Mouse (Mus musculus): ENCODE measurements at regions not wholly inside any gene's neighbourhood (a gene's known extent, or its start where the extent isn't known, plus 50 kb on each side); places are given as distances from the start of the nearest gene placed in this dataset.
A peak's percentile ranks its signal among the peaks of the same experiment; 100 is the strongest.

DNA sequence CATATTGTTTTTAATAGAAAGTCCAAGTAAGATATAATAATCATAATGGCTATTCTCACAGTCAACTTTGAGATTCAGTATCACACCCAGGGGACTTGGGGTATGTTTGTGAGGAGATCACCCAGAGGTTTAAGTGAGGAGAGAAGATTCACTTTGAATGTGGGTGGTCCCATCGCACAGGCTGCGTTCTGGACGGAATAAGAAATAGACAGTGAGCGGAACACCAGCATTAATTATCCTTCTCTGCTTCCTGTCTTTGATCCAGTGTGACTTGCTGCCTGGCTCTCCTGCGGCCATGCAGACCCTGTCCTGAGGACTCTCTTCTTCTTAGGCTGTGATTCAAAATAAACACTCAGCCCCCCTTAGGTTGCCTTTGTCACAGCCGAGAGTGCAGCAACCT, 60.6 kb upstream of the Kras start:
- no peaks in the 10 kb centered on the region for H3K27me3 ChIP-seq (ENCODE audit: control insufficient read depth, insufficient read depth, low read length)
- H3K36me3 ChIP-seq (ENCODE audit: control insufficient read depth, insufficient read depth, low read length), result no peaks in the 10 kb centered on the region
- no peak overlapping the region for H3K4me3 ChIP-seq (replicated peaks; ENCODE audit: low read length)
- WGBS, result 40% methylated on average over 6 of the region's 6 CpGs
- H3K4me1 ChIP-seq (ENCODE audit: control insufficient read depth, insufficient read depth, low read length), result no peaks in the 10 kb centered on the region
- H3K27ac ChIP-seq (ENCODE audit: low read length), result no peak overlapping the region
- H3K9me3 ChIP-seq (replicated peaks; ENCODE audit: control insufficient read depth, low read length), result no peaks in the 10 kb centered on the region
- H3K9ac ChIP-seq (ENCODE audit: low read length), result no peak overlapping the region
- ATAC-seq (ENCODE audit: insufficient read depth, low FRiP score), result no peak
- H3K4me2 ChIP-seq (ENCODE audit: low read depth, low read length), result no peak overlapping the region

DNA sequence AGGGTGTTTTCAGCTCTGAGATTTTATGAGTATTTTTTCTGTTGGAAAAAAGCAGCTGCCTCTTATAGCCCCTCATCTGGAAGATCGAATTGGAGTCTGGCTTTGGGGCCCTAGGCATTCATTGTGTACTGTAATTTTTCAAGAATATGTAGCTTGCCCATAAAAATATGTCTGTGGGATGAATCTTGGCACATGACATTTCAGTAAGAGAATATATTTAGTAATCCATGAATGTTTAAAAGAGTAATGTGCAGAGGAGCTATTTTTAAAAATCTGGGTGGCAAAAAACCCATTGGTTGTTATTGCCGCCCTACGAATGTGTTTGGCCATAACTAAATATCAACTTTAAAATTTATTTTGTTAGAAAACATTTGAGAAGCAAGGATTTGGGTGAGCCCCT, 59.0 kb upstream of the Kras start:
- no peak overlapping the region for H3K4me2 ChIP-seq (ENCODE audit: low read depth, low read length)
- H3K4me1 ChIP-seq (ENCODE audit: control insufficient read depth, insufficient read depth, low read length), result no peaks in the 10 kb centered on the region
- H3K36me3 ChIP-seq (ENCODE audit: control insufficient read depth, insufficient read depth, low read length), result no peaks in the 10 kb centered on the region
- H3K27ac ChIP-seq (ENCODE audit: low read length), result no peak overlapping the region
- H3K27me3 ChIP-seq (ENCODE audit: control insufficient read depth, insufficient read depth, low read length), result no peaks in the 10 kb centered on the region
- H3K9ac ChIP-seq (ENCODE audit: low read length), result no peak overlapping the region
- 74% methylated on average over 3 of the region's 3 CpGs for WGBS
- H3K9me3 ChIP-seq (replicated peaks; ENCODE audit: control insufficient read depth, low read length), result no peaks in the 10 kb centered on the region
- H3K4me3 ChIP-seq (replicated peaks; ENCODE audit: low read length), result no peak overlapping the region
- ATAC-seq (ENCODE audit: insufficient read depth, low FRiP score), result no peak

DNA sequence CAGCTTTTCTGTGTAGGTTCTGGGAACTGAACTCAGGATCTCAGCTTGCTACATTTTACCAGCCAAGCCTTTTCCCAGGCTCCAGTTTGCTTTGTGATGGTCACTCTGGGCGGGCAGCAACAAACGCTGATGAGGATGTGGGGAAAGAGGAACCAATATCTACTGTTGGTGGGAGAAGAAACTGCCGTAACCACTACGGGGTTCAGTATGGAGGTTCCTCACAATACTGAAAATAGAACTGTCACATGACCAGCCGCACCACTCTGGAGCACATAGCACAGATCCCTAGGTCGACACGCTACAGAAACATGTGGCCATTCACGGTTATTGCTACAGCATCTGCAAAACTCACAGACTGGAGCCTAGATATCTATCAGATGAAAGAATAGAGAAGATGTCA, 57.2 kb upstream of the Kras start:
- ATAC-seq (ENCODE audit: insufficient read depth, low FRiP score), result peak; percentile 49; the same call in 1 of the 2 replicates
- no peak overlapping the region for H3K9ac ChIP-seq (ENCODE audit: low read length)
- WGBS, result 87% methylated on average over 8 of the region's 8 CpGs
- H3K4me2 ChIP-seq (ENCODE audit: low read depth, low read length), result no peak overlapping the region
- H3K9me3 ChIP-seq (replicated peaks; ENCODE audit: control insufficient read depth, low read length), result no peaks in the 10 kb centered on the region
- H3K27me3 ChIP-seq (ENCODE audit: control insufficient read depth, insufficient read depth, low read length), result no peaks in the 10 kb centered on the region
- peak overlapping the region; percentile 55 for H3K27ac ChIP-seq (ENCODE audit: low read length)
- no peaks in the 10 kb centered on the region for H3K36me3 ChIP-seq (ENCODE audit: control insufficient read depth, insufficient read depth, low read length)
- H3K4me1 ChIP-seq (ENCODE audit: control insufficient read depth, insufficient read depth, low read length), result no peaks in the 10 kb centered on the region
- H3K4me3 ChIP-seq (replicated peaks; ENCODE audit: low read length), result no peak overlapping the region

DNA sequence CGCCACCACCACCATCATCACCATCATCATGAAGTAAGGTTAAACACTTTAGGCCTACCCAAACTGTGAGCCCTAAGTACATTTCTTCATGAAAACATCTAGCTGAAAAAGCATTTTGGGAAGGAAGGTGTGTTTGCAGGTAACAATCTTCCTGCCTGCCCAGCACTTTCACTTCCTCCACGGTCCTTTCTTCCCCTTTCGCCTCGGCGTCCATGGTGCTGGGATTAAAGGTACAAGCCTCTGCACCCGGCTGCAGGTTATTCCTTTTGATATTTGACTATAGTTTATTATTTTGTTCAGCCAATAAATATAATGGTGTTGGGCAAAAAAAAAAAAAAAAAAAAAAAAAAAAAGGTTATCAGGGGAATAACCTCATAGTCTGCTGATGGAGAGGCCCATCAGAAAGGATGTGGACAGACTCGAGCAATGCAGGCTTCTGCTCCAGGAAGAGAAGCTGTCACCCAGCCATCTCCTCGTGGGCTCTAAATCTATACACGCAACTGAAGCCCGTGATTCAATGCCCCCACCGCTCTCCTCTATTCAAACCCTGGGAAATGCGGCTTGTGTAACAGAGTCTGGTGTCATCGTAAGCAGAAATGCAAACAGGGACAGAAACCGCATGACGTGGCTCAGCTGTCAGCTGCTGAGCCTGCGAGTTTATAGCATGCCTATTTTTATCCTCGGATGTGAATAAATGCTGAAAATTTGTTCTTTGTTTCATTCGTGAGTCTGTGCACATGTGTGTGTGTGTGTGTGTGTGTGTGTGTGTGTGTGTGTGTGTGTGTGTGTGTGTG, 56.5 kb upstream of the Kras start:
- H3K4me3 ChIP-seq (replicated peaks; ENCODE audit: low read length), result no peak overlapping the region
- no peak overlapping the region for H3K4me2 ChIP-seq (ENCODE audit: low read depth, low read length)
- no peaks in the 10 kb centered on the region for H3K4me1 ChIP-seq (ENCODE audit: control insufficient read depth, insufficient read depth, low read length)
- H3K36me3 ChIP-seq (ENCODE audit: control insufficient read depth, insufficient read depth, low read length), result no peaks in the 10 kb centered on the region
- ATAC-seq (ENCODE audit: insufficient read depth, low FRiP score), result peak; percentile 27; the same call in 1 of the 2 replicates
- peak overlapping the region; percentile 55 for H3K27ac ChIP-seq (ENCODE audit: low read length)
- no peaks in the 10 kb centered on the region for H3K9me3 ChIP-seq (replicated peaks; ENCODE audit: control insufficient read depth, low read length)
- no peak overlapping the region for H3K9ac ChIP-seq (ENCODE audit: low read length)
- WGBS, result 54% methylated on average over 18 of the region's 18 CpGs
- H3K27me3 ChIP-seq (ENCODE audit: control insufficient read depth, insufficient read depth, low read length), result no peaks in the 10 kb centered on the region

DNA sequence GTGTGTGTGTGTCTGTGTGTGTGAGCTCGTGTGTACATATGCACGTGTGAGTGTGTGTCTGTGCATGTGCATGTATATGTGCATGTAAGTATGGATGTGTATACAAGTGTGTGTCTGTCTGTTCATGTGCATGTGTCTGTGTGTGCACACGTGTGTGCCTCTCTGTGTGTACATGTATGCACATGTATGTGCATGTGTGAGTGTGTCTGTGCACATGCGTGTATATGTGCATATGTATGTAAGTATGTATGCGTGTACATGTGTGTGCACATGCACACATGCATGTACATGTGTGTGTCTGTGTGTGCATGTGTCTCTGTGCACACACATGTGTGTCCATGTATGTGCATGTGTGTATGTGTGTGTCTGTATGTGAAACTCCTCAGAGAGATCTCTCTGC, 55.6 kb upstream of the Kras start:
- 95% methylated on average over 5 of the region's 5 CpGs for WGBS
- no peaks in the 10 kb centered on the region for H3K36me3 ChIP-seq (ENCODE audit: control insufficient read depth, insufficient read depth, low read length)
- H3K4me1 ChIP-seq (ENCODE audit: control insufficient read depth, insufficient read depth, low read length), result no peaks in the 10 kb centered on the region
- H3K27me3 ChIP-seq (ENCODE audit: control insufficient read depth, insufficient read depth, low read length), result no peaks in the 10 kb centered on the region
- no peak overlapping the region for H3K4me3 ChIP-seq (replicated peaks; ENCODE audit: low read length)
- H3K4me2 ChIP-seq (ENCODE audit: low read depth, low read length), result no peak overlapping the region
- H3K9me3 ChIP-seq (replicated peaks; ENCODE audit: control insufficient read depth, low read length), result no peaks in the 10 kb centered on the region
- ATAC-seq (ENCODE audit: insufficient read depth, low FRiP score), result no peak
- H3K27ac ChIP-seq (ENCODE audit: low read length), result no peak overlapping the region
- no peak overlapping the region for H3K9ac ChIP-seq (ENCODE audit: low read length)

DNA sequence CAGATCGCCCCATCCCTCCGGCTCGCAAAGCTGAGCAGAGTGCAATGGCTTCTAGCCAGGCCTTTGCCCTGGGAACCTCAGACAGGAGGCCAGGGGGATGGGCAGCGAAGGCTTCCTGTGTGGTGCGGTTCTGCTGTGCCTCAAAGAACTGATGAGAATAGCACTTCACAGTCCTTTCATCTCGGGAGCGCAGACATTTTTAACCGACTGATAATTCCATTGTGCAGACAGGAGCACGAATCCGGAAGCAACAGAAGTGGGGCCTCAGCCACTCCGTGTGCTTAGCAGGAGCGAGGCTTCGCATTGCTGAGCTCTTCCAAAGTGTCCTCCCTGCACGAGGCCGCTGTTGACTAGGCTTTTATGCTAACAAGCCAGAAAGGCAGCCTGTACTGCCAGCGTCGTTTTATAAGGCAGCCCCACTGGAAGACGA, 53.6 kb upstream of the Kras start:
- peak; percentile 52; the same call in 1 of the 2 replicates for ATAC-seq (ENCODE audit: insufficient read depth, low FRiP score)
- H3K27ac ChIP-seq (ENCODE audit: low read length), result 0 out of 2 replicates have a peak overlapping the region, but pooled peaks have one; percentile 4
- 12% methylated on average over 18 of the region's 18 CpGs for WGBS

DNA sequence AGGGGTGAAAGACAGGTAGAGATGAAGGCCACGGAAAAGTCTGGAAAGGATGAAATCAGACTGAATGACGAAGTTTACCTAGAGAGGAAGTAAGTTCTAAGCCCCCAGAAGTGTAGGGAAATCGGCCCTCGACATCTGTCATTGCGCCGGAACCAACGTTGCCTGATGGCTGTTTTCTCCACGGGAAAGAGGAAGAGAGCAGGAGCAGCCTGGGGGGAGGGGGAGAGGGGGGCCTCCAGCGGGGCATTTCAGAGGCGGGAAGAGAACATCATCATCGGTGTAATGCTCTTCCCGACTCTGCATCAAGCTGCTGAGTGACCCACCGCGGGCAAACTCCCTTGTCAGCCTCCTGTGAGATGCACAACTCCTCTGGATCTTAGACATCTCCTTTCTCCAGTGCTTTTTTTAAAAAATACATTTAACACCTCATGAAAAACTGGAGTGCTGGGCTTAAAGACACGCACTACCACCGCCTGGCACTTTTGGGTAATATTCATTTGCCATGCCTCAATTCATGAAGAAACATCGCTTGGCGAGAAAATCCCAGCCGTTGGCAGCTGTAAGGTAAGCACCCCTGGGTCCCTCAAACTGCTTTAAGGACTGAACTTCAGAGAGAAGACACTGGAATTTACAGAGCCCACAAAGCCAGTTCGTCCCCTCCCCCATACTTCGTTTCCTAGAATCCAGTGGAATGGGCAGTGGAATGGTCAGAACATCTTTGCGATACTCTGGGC, 53.0 kb upstream of the Kras start:
- no peaks in the 10 kb centered on the region for H3K27me3 ChIP-seq (ENCODE audit: control insufficient read depth, insufficient read depth, low read length)
- H3K36me3 ChIP-seq (ENCODE audit: control insufficient read depth, insufficient read depth, low read length), result no peaks in the 10 kb centered on the region
- peak overlapping the region; percentile 46 for H3K4me2 ChIP-seq (ENCODE audit: low read depth, low read length)
- no peaks in the 10 kb centered on the region for H3K4me1 ChIP-seq (ENCODE audit: control insufficient read depth, insufficient read depth, low read length)
- no peak for ATAC-seq (ENCODE audit: insufficient read depth, low FRiP score)
- 0 out of 2 replicates have a peak overlapping the region, but pooled peaks have one; percentile 4 for H3K27ac ChIP-seq (ENCODE audit: low read length)
- H3K4me3 ChIP-seq (replicated peaks; ENCODE audit: low read length), result peak overlapping the region; percentile 32
- H3K9me3 ChIP-seq (replicated peaks; ENCODE audit: control insufficient read depth, low read length), result no peaks in the 10 kb centered on the region
- peak overlapping the region; percentile 36 for H3K9ac ChIP-seq (ENCODE audit: low read length)
- WGBS, result 53% methylated on average over 22 of the region's 22 CpGs

More for the DNA sequence above, 53.6 kb upstream of the Kras start:
- no peaks in the 10 kb centered on the region for H3K9me3 ChIP-seq (replicated peaks; ENCODE audit: control insufficient read depth, low read length)
- peak overlapping the region; percentile 36 for H3K9ac ChIP-seq (ENCODE audit: low read length)
- no peaks in the 10 kb centered on the region for H3K4me1 ChIP-seq (ENCODE audit: control insufficient read depth, insufficient read depth, low read length)
- no peaks in the 10 kb centered on the region for H3K27me3 ChIP-seq (ENCODE audit: control insufficient read depth, insufficient read depth, low read length)
- peak overlapping the region; percentile 46 for H3K4me2 ChIP-seq (ENCODE audit: low read depth, low read length)
- peak overlapping the region; percentile 32 for H3K4me3 ChIP-seq (replicated peaks; ENCODE audit: low read length)
- no peaks in the 10 kb centered on the region for H3K36me3 ChIP-seq (ENCODE audit: control insufficient read depth, insufficient read depth, low read length)

DNA sequence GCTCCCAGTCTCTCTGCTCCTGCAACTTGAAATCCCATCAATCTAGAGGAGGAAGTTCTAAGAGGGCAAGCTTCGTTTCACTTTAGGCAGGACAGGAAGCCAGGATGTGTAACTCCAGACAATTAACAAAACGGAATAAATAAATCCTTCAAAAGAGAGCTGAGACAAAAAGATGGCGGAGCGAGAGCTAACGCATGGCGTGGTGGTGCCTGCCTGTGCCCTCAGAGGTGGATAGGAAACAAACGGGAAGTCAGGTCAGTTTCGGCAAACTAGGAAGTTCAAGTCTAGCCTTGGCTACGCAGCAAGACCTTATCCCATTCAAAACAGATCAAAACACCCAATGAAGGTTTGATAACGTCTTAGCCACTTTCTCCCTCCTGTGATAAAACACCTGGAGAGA, 52.1 kb upstream of the Kras start:
- H3K9me3 ChIP-seq (replicated peaks; ENCODE audit: control insufficient read depth, low read length), result no peaks in the 10 kb centered on the region
- 82% methylated on average over 10 of the region's 10 CpGs for WGBS
- no peak overlapping the region for H3K4me2 ChIP-seq (ENCODE audit: low read depth, low read length)
- no peaks in the 10 kb centered on the region for H3K36me3 ChIP-seq (ENCODE audit: control insufficient read depth, insufficient read depth, low read length)
- no peak overlapping the region for H3K27ac ChIP-seq (ENCODE audit: low read length)
- H3K4me1 ChIP-seq (ENCODE audit: control insufficient read depth, insufficient read depth, low read length), result no peaks in the 10 kb centered on the region
- H3K4me3 ChIP-seq (replicated peaks; ENCODE audit: low read length), result no peak overlapping the region
- ATAC-seq (ENCODE audit: insufficient read depth, low FRiP score), result no peak
- no peak overlapping the region for H3K9ac ChIP-seq (ENCODE audit: low read length)
- no peaks in the 10 kb centered on the region for H3K27me3 ChIP-seq (ENCODE audit: control insufficient read depth, insufficient read depth, low read length)

DNA sequence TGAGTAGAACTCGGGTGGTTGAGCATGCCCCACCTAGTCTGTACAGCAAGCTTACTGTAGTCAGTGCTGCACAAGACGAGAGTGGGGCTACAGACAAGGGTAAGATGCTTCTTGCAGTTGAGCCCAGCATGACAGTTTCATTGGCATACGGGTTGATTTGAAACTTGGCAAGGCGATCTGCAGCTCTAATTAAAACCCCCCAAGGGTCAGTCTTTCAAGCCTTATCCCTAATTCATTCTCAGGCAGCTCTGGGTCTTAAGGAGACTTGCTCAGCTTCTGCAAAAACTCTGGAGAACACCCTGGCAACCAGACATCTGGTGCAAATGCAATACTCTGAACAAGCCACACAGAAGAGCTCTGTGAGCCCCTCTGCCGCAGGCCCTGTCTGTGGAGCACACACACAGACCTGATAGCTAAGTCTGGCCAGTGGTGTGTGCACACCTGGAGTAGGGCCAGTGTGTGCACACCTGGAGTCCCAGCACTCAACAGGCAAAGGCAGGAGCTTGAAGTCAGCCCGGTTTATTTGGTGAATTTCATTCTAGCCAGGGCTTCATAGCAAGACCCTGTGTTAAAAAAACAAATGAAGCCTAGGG, 50.3 kb upstream of the Kras start:
- no peaks in the 10 kb centered on the region for H3K36me3 ChIP-seq (ENCODE audit: control insufficient read depth, insufficient read depth, low read length)
- no peak overlapping the region for H3K4me3 ChIP-seq (replicated peaks; ENCODE audit: low read length)
- no peaks in the 10 kb centered on the region for H3K9me3 ChIP-seq (replicated peaks; ENCODE audit: control insufficient read depth, low read length)
- no peak overlapping the region for H3K9ac ChIP-seq (ENCODE audit: low read length)
- no peak for ATAC-seq (ENCODE audit: insufficient read depth, low FRiP score)
- no peak overlapping the region for H3K27ac ChIP-seq (ENCODE audit: low read length)
- H3K4me1 ChIP-seq (ENCODE audit: control insufficient read depth, insufficient read depth, low read length), result no peaks in the 10 kb centered on the region
- H3K27me3 ChIP-seq (ENCODE audit: control insufficient read depth, insufficient read depth, low read length), result no peaks in the 10 kb centered on the region
- WGBS, result 62% methylated on average over 6 of the region's 6 CpGs
- H3K4me2 ChIP-seq (ENCODE audit: low read depth, low read length), result no peak overlapping the region

All from stomach, embryonic 16.5 days (tissue).